Mouse (Mus musculus) testis, postnatal 10 days (tissue): ENCODE data around the gene Chst3.
"Not testable (repeated sequence)": the region's sequence is repeated elsewhere in the genome, so short reads cannot be mapped to it uniquely, and the experiment has no call there.

Experiments used
- DNase-seq: peaks from one replicate; pipeline ENCODE4 v3.0.0; 2021; ENCODE audit warnings: low spot score

Gene Chst3

DNA sequence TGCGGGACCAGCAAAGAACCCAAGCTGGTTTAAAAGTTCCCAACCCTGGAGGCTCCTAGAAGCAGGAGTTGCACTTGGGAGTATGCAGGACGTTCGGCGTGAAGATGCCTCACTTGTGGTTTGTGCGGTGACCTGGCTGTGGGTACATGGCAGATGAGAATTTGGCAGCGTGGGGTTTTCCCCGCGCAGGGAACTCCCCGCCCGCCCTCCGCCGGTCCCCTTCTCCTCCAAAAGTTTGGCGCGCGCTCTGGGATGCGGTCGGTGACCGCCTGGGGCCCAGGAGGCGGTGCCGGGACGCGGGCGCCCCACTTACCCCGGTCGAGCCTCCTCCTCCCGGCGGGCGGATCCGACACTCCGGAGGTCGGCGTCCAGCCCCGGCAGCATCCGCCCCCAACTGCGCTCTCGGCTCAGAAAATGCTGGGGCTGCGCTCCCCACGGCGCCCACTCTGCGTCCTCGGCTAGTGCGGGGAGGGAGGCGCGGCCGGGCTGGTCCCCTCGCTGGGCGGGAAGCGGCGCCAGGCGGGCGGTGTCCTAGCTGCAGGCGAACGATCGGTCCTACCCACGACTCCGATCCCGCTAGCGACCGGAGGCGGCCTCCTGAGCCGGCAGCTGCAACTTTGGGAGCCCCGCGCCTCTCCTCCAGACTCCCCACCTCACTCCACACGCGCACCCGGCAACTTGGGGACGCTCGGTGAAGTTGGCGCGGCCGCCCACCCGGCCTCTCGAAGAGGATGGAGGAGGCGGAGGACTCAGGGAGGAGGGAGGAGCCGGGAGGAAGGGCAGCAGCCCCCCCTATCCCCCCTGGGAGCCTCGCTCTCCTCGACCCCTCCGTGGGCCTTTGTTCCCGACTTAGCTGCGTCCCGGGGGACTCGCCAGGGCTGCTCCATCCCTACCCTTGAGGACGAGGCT, at the start of gene Chst3:
Chst3 (minus strand) TSS at position 670 of the 909 bp plus-strand sequence.
- peak; percentile 74 for DNase-seq

DNA sequence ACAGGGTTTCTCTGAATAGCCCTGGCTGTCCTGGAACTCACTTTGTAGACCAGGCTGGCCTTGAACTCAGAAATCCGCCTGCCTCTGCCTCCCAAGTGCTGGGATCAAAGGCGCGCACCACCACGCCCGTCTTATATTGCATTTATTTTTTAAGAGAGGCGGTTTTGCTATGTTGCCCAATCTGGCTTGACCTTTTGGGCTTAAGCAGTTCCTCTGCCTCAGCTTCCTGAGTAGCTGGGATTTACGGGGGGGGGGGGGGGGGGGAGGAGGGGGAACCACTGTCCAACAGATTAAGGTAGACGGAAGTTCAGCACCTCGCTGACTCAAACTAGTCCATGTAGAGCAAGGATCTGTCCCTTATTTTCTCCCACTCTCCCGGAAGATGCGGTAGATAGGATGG, 49.7 kb upstream of the Chst3 start:
- no peak for DNase-seq

DNA sequence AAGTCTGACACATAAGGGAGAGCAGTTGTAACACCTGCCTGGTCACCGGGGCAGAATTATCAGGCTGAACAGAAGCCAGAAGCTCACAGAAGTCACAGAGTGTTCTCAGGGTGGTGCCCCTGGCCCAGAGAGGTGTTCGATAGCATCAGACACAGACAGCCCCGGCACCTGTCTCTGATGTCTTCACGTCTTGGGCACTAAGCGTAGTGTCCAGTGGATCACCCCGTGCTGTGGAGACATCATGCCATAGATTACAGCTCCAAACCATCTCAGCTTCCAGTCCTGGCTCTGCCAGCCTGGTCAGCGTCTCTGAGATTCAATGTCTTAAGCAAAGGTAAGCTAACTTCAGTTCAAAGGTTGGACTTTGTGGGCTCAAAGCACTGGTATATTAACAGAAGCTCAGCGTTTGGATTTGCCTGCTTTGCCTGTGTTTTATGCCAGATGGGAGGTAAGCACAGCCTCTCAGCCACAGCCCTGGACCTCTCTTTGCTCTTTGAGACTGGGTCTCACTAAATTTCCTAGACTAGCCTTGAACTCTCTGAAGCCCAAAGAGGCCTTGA, 47.9 kb upstream of the Chst3 start:
- no peak for DNase-seq

DNA sequence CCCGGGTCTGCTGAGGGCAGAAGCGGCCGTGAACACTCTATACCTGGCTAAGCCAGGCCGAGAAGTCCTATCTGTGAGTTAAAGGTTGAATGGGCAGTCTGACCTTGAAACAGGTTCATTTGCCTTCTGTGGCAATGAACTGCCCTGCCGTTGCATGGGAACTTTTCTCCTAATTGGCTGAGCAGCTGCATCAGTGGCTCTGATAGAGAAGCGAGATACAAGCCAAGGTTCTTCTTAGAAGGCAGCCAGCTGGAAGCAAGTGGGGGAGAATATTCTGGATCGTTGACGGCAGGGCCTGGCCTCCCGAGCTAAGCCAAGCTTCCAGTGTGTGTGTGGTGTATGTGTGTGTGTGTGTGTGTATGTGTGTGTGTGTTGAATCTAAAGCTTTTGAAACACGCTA, 46.2 kb upstream of the Chst3 start:
- DNase-seq, result no peak

DNA sequence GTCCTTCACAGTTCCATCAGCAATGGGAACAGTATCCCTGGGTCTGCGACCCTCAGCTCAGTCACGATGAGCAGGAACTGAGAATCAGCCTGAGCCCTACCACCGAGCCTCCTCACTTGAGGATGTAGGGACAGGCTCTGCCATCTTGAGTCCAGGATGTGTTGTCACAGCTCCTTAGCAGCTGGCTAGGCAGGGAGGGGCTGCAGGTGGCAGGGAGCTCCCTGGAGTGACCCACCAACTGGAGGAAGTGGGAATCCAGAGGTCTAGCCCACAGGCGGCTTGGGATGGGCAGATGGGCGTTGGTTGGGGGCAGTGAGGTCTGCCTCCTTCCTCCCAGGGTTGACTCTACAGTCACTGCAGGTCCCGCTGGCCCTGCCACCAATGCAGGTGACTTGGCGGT, 44.3 kb upstream of the Chst3 start:
- DNase-seq, result no peak

DNA sequence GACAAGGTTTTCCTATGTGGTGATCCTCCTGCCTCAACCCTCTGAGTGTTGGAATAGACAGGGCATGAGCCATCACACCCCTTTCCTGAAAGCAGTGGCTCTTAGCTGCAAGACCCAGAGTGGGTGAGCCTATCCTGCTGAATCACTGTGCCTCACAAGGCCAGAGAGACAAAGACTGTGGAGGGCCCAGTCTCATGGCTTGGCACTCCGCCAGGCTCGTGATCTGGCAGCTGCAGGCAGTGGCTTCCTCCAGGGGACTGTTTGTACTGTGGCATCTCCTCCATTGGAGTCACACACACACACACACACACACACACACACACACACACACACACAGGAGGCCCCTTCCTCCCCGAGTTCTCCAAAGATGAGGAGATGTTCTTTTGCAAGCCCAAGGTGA, 43.3 kb upstream of the Chst3 start:
- peak; percentile 94 for DNase-seq

DNA sequence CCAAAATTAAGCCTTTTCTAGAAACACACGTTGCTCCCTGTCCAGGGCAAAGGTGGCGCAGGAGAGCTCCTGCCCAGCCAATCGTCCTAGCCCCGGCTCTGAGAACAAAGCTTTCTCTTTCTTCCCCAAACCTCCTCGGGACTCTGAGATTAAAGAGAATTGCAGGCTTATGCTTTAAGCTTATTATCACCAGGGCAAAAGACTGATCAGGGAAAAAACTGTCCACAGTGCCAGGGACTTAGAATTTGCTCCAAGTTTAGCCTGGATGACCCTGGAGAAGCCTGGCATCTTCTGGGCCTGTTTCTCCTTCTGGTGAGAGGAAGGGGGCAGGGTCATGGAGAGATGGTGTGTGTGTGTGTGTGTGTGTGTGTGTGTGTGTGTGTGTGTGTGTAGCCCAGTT, 42.5 kb upstream of the Chst3 start:
- DNase-seq, result no peak

DNA sequence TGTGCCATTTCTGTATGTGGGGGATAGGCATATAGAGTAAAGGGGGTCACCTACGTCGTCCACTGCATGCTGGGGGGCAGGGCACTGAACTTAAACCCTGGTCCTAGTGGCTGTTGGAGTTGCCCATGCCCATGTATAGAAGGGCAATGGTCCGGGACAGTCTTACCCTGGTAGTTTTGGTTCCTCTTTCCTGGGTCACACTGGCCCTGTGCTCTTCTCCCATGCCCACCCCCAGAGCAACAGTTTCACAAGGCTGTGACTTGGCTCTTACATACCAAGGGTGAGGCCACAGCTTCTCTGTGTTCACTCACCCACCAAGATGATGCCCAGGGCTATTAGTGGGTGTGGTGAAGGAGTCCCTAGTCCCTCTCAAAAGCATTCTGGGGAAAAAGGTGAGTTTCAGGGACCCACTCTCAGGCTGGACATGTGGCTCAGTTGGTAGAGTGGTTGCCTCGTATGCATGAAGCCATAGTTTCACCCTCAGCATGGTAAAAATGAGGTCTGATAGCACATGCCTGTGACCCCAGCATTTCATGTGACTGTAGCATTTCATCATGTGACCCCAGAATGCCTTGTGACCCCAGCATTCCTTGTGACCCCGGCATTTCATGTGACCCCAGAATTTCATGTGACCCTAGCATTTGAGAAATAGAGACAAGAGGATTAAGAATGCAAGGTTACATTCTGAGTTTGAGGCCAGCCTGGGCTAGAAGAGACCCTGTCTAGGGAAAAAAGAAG, 41.7 kb upstream of the Chst3 start:
- DNase-seq, result no peak

DNA sequence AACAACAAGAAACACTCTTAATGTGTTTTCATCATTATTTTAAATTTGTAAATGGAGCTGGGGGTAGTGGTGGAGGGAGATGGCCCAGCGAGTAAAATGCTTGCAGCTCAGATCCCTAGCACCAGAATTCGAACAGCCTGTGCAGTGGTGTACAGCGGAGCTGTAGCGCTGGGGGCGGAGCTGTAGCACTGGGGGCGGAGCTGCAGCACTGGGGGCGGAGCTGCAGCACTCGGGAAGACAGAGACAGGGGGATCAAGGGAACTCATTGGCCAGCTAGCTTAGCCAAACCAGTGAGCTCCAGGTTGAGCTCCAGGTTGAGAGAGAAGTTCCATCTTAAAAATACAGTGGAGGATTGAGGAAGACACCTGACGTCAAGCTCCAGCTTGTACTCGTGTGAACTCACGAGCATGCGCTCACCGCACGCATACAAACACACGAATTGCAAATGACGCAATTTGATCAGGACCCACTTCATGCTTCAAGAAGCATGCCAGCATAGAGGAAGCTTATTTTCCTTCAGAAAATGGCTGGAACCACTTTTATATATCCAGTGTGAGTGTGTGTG, 38.3 kb upstream of the Chst3 start:
- DNase-seq, result no peak

DNA sequence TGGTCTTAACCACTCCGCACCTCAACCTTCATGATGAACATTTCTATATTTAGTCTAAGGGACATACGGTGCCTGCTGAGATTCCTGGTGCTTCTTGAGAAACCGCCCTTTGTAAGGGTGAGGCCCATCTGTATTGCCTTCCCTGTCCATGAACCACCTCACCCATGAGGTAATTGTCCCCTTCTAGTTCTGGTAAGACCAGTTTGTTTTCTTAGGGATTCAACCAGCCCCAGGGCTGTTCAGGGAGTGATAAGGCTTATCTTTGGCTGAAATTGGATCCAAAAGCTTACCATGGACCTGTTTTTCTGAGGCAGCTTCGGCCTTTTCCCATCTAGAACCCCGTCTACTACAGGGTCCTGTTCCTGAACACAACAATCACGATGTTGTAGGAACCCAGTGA, 37.0 kb upstream of the Chst3 start:
- DNase-seq, result no peak

DNA sequence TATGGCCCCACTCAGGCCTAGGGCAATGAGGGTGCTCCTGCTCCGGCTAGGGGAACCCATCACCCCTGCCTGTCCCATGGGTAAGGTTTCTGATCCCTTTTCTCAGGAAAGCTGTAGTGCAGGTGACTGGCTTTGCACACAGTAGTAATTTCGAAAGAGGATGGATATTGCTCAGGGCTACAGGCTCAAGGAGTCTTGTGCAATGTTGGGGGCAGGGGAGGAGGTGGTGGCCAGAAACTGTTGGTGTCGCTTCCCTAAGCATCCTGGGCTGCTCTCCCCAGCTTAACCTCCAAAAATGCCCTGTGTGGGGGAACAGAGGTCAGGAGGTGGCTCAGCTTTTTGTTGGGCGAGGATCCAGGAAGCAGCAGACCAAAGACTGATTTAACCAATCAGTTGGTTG, 33.5 kb upstream of the Chst3 start:
- no peak for DNase-seq

DNA sequence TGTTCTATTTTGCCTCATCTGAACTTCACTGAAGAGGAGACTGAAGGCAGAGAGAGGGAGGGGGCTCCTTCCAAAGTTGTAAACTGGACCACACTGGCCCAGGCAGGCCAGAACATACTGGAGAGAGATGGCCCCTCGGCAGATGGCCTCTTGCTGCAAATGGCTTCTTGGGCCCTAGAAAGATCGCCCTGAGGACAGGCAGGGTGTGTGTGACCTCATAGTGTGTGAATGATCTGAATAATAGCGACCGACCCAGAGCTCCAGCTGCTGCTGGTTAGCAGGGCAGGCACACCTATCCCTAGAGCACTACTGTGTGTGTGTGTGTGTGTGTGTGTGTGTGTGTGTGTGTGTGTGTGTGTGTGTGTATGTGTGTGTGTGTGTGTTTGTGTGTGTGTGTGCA, 33.1 kb upstream of the Chst3 start:
- no peak for DNase-seq

DNA sequence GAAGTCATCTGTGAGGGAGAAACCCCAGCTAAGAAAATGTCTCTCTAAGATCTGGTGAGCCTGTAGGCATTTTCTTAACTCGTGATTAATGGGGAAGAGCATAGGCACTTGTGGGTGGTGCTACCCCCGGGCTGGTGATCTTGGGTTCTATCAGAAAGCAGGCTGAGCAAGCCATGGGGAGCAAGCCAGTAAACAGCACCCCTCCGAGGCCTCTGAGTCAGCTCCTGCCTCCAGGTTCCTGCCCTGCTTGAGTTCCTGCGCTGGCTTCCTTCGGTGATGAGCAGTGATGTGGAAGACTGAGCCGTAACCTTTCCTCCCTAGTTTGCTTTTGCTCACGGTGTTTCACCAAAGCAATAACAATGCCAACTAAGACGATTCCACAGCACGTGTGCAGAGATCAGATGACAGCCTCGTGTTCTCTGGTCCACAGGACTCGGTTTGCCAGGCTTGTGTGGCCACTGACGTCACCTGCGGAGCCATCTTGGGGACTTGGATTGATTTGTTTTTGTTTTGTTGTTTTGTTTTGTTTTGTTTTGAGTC, 31.4 kb upstream of the Chst3 start:
- DNase-seq, result no peak

DNA sequence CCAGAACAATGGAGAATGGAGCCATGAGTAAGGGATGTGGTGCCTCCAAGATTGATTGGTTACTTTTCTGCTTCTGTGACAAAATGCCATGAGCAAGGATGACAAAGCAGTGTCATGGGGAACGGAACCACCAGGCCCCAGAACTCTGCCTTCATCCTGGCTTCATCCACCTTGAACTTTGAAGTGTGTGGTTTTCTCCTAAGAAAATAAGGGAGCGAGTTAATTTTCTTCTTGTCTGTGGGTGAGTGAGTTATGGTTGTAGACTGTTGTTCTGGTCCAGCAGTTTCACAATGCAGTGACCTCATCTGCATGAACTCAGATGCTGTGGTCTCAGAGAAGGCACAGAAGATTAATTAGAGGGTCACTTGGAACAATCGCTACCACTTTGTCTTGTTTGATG, 29.3 kb upstream of the Chst3 start:
- not testable (repeated sequence) for DNase-seq

DNA sequence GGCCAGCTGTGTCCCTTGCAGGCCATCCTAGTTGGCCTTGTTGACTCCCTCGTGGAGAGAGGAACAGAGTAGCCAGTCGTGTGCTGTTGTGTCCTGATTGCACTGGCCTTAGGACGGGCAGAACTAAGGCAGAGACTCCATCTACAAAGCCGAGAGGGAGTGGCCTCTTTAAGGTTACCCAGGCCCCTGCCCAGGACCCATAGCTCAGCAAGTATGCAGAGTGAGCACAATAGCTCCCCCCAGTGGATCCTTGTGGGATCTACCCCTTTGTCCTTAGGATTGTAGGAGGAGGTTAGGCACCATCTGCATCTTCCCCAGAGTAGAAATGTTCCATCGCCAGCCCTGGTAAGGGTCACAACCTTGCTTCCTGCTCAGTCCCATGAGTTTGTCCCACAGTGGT, 27.5 kb upstream of the Chst3 start:
- peak; percentile 77 for DNase-seq

DNA sequence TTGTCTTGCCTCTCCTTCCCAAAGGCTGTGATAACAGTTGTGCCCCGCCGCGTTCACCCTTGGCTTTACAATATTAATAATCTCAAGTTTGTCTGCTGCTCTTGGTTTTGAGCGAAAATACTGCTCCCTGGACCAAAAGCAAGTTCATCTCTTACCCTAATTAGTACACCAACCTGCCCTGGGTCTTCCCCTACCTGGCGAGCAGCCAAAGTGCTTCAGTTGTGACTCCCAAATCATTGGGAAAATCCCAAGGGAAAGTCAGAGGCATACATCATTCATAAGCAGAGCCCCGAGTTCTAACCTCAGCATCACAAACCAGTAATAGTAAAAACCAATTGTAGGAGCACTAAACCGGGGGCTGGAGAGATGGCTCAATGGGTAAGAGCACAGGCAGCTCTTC, 26.6 kb upstream of the Chst3 start:
- peak; percentile 65 for DNase-seq

DNA sequence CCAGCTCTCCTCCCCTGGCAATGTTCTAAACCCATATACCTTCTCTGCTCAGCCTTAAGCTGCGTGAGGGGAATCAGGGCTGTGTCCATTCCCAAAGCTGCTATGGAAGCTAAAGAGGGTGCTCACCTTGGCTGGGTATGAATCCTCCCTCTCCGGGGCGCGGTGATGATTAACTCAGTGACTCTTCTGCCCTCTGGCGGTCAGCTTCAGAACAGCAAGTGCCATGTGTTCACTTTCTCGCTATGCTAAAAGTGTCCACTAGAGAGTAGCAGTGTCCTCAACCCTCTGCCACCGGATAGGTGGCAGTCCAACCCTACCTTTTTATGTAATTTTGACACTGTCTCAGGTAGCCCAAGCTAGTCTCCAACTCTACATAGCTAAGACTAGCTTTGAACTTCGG, 26.0 kb upstream of the Chst3 start:
- peak; percentile 95 for DNase-seq

DNA sequence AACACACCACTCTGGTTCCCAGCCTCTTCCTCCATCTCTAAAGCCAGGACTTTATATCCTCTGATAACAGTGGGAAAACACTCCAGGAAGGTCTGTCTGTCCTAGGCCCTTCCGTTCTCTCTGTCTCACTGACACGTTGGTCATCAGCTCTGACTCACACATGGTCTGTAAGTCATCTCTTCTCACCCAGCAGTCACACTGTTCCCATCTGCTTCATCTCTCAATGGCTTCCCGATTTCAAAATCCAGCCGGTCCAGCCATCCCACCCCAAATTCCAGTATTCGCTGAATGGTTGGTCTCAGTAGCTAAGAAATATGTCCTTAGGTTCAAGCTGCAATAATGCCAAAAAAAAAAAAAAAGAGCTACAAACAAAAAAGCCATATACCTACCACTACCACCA, 24.9 kb upstream of the Chst3 start:
- DNase-seq, result no peak

DNA sequence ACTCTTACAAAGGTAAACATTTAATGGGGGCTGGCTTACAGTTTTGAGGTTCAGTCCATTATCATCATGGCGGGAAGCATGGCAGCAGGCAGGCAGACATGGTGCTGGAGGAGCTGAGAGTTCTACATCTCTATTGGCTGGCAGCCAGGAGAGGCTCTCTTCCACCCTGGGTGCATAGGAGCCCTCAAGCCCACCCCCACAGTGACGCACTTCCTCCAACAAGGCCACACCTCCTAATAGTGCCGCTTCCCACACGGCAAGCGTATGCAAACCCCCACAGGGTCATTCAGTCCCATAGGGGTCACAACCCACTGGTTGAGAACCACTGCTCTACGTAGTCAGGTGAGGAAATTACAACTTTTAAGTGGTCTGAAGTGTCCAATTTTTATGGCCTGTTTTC, 21.4 kb upstream of the Chst3 start:
- DNase-seq, result no peak

DNA sequence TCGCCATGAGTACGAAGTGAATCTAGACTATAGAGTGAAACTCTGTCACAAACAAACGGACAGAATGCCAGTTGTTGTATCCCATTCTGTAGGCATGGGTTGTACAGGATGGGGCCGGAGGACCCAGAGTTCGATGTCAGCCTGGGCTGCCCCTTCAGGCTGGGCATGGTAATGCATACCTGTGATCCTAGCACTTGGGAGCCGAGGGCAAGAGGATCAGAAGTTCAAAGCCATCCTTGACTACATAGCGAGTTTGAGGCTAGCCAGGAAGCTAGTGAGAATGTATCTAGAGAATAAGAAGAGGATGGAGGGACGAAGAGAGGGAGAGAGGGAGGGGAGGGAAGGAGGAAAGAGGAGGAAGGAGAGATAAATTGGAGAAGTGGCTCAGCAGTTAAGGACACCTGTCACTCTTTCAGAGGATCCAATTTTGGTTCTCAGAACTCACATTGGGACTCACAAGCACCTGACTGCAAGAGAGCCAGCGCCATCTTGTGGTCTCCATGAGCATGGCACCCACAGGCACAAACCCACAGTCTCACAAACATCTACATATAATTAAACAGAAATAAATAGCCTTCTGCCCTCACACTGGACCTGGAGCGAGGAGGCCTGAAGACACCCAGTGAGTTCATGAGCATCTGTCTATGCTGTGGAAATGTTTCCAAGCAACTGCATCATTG, 18.6 kb upstream of the Chst3 start:
- DNase-seq, result peak; percentile 83

DNA sequence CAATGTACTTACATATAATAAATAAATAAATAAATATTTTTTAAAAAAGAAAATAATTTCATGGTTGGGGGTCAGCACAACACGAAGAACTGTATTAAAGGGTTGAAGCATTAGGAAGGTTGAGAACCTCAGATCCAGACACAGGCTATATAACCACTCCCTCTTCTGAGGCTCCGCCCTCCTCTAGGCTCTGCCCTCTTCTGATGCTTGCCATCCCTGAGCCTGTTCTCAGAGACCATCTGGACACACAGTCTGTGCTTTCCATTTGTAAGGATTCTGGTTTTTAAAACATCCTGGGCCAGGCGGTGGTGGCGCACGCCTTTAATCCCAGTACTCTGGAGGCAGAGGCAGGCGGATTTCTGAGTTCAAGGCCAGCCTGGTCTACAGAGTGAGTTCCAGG, 16.8 kb upstream of the Chst3 start:
- DNase-seq, result not testable (repeated sequence)

DNA sequence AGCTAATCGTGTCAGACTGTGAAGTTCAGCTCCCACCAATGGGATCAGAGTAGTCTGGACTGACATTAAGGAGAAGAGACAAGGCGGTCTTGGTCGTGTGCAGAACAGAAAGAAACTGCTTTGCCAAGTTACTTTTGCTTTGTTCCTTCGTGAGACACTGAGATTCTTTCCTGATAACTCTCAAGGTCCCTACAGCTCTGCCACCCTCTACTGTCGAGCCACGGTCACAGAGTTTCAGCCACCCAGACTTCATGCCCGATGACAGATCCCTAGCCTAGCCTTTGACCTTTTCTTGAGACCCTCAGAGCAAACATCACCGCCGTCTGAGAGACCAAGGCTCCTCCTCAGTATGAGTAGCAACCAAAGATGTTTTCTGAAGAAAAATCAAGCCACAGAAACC, 14.9 kb upstream of the Chst3 start:
- DNase-seq, result no peak
